Mouse (Mus musculus) testis, adult 2 months (tissue): ENCODE results near the gene Stambp. TPM values are rescaled to one million over a fixed set of nuclear protein-coding genes. Genes with fewer than 3 reads are reported as not detected.

Source experiments
- H3K27ac ChIP-seq: fragments of 200-500 bp; 2 replicates; pipeline ENCODE4 v1.5.1; 2012; ENCODE audit warnings: low read depth, low read length; ENCODE audit not compliant: control insufficient read depth, insufficient read depth
- H3K27me3 ChIP-seq: fragments of 200-500 bp; 2 replicates; pipeline ENCODE4 v1.6.1; 2012; ENCODE audit warnings: mild to moderate bottlenecking, low read length, moderate library complexity; ENCODE audit not compliant: control insufficient read depth, insufficient read depth
- H3K36me3 ChIP-seq: fragments of 200-500 bp; 2 replicates; pipeline ENCODE4 v1.6.1; 2012; ENCODE audit warnings: mild to moderate bottlenecking, low read length; ENCODE audit not compliant: control insufficient read depth, insufficient read depth
- H3K4me1 ChIP-seq: fragments of 200-500 bp; 2 replicates; pipeline ENCODE4 v1.6.1; 2012; ENCODE audit warnings: low read length; ENCODE audit not compliant: control insufficient read depth, insufficient read depth
- H3K4me3 ChIP-seq: fragments of 200-500 bp; 2 replicates; pipeline ENCODE4 v1.5.1; 2012; ENCODE audit warnings: low read depth, mild to moderate bottlenecking, low read length, moderate library complexity, mixed read lengths; ENCODE audit not compliant: control insufficient read depth
- CTCF ChIP-seq: fragments of 200-500 bp; IDR thresholded peaks from 2 replicates; pipeline ENCODE4 v1.5.1; 2012; ENCODE audit warnings: low read depth, mild to moderate bottlenecking, inconsistent platforms, low read length, moderate library complexity; ENCODE audit not compliant: control insufficient read depth, insufficient read depth, insufficient replicate concordance
- POLR2A ChIP-seq: fragments of 200-500 bp; IDR thresholded peaks from 2 replicates; pipeline ENCODE4 v1.6.1; 2012; ENCODE audit warnings: low read depth, mild to moderate bottlenecking, inconsistent platforms, low read length, moderate library complexity; ENCODE audit not compliant: control insufficient read depth
- polyA plus RNA-seq: library from polyadenylated mRNA; depleted of rRNA; stranded (reverse); fragments of >200 nt; gene quantifications from 2 replicates; pipeline ENCODE4 v1.2.3, GENCODE M21; 2012

Stambp gene
- polyA plus RNA-seq, 1 experiment = 44.6 TPM

- TF ChIP-seq POLR2A = no peak
- no peak for TF ChIP-seq CTCF
- Histone ChIP-seq H3K36me3 (peaks cover 2% of the 10 kb centered on the region; the same call in 1 of the 2 replicates), H3K27me3 (no peaks in the 10 kb centered on the region)
Observed at GRCm38 (mm10) chr6:83555972-83556371, 16.6 kb downstream of the Stambp start.

GRCm38 (mm10) chr6:83548346-83548745, 24.2 kb downstream of the Stambp start:
- H3K27ac ChIP-seq = no peak overlapping the region
- no peaks in the 10 kb centered on the region for H3K27me3 ChIP-seq
- no peak for TF ChIP-seq CTCF
- TF ChIP-seq POLR2A = no peak
- H3K4me1 ChIP-seq = no peaks in the 10 kb centered on the region
- H3K36me3 ChIP-seq = no peaks in the 10 kb centered on the region; the same call in 1 of the 2 replicates
- no peak overlapping the region for H3K4me3 ChIP-seq

More at GRCm38 (mm10) chr6:83555972-83556371, 16.6 kb downstream of the Stambp start:
- H3K4me1 ChIP-seq = no peaks in the 10 kb centered on the region
- H3K4me3 ChIP-seq = no peak overlapping the region
- H3K27ac ChIP-seq = no peak overlapping the region

- H3K36me3 ChIP-seq = no peaks in the 10 kb centered on the region
- H3K27me3 ChIP-seq = no peaks in the 10 kb centered on the region
- H3K4me3 ChIP-seq = no peak overlapping the region
- TF ChIP-seq POLR2A (no peak), CTCF (no peak)
- no peaks in the 10 kb centered on the region for H3K4me1 ChIP-seq
- no peak overlapping the region for H3K27ac ChIP-seq
Observed at GRCm38 (mm10) chr6:83545778-83546177, 26.8 kb downstream of the Stambp start.

GRCm38 (mm10) chr6:83541756-83542456, 30.6 kb downstream of the Stambp start:
- H3K4me1 ChIP-seq = no peaks in the 10 kb centered on the region
- H3K27me3 ChIP-seq = no peaks in the 10 kb centered on the region
- no peak overlapping the region for H3K27ac ChIP-seq
- TF ChIP-seq POLR2A (no peak), CTCF (no peak)
- no peaks in the 10 kb centered on the region for H3K36me3 ChIP-seq
- H3K4me3 ChIP-seq = no peak overlapping the region

- no peaks in the 10 kb centered on the region for H3K4me1 ChIP-seq
- no peak overlapping the region for H3K27ac ChIP-seq
- TF ChIP-seq CTCF (no peak), POLR2A (no peak)
- no peaks in the 10 kb centered on the region for H3K36me3 ChIP-seq
- no peaks in the 10 kb centered on the region for H3K27me3 ChIP-seq
- H3K4me3 ChIP-seq = no peak overlapping the region
Observed at GRCm38 (mm10) chr6:83540017-83540416, 32.5 kb downstream of the Stambp start.

GRCm38 (mm10) chr6:83536795-83537059, 35.8 kb downstream of the Stambp start:
- TF ChIP-seq CTCF (no peak), POLR2A (no peak)
- Histone ChIP-seq H3K4me1 (no peaks in the 10 kb centered on the region), H3K4me3 (no peak overlapping the region), H3K36me3 (no peaks in the 10 kb centered on the region), H3K27ac (no peak overlapping the region), H3K27me3 (no peaks in the 10 kb centered on the region)

- Histone ChIP-seq H3K27ac (no peak within 1 kb of the TSS), H3K36me3 (no peaks in the 10 kb centered on the region), H3K4me1 (no peaks in the 10 kb centered on the region), H3K4me3 (no peak within 1 kb of the TSS), H3K27me3 (no peaks in the 10 kb centered on the region)
- TF ChIP-seq POLR2A (no peak), CTCF (no peak)
Observed at GRCm38 (mm10) chr6:83536028-83536794, 36.3 kb downstream of the Stambp start, which contains the start of gene Actg2. TSS of gene Actg2 (minus strand) at chr6:83536265.
